Mouse (Mus musculus): ENCODE results near the gene Slc9a9. TPM values are rescaled to one million over a fixed set of nuclear protein-coding genes. Genes with fewer than 3 reads are reported as not detected.

Gene Slc9a9
- polyA plus RNA-seq, 1 experiment from 2014 or later = 3.0 TPM

GRCm38 (mm10) chr9:95226986-95227385, 557.3 kb downstream of the Slc9a9 start:
- Histone ChIP-seq H3K9me3 (no peaks in the 10 kb centered on the region), H3K4me1 (0 out of 2 replicates have a peak, but pooled peaks cover 2% of the 10 kb centered on the region), H3K9ac (replicated peaks) (no peak overlapping the region), H3K4me2 (replicated peaks) (no peak overlapping the region), H3K36me3 (no peaks in the 10 kb centered on the region), H3K4me3 (no peak overlapping the region), H3K27me3 (no peaks in the 10 kb centered on the region), H3K27ac (replicated peaks) (no peak overlapping the region)
- 72% methylated on average over 4 of the region's 4 CpGs for WGBS
- ATAC-seq (replicated peaks) = no peak

GRCm38 (mm10) chr9:95228123-95228522, 558.4 kb downstream of the Slc9a9 start:
- Histone ChIP-seq H3K27me3 (no peaks in the 10 kb centered on the region), H3K9ac (replicated peaks) (no peak overlapping the region), H3K27ac (replicated peaks) (no peak overlapping the region), H3K4me2 (replicated peaks) (no peak overlapping the region), H3K9me3 (no peaks in the 10 kb centered on the region), H3K36me3 (no peaks in the 10 kb centered on the region), H3K4me3 (no peak overlapping the region), H3K4me1 (0 out of 2 replicates have a peak, but pooled peaks cover 2% of the 10 kb centered on the region)
- no peak for ATAC-seq (replicated peaks)
- 87% methylated on average over 1 of the region's 1 CpGs for WGBS

- Histone ChIP-seq H3K4me2 (replicated peaks) (no peak overlapping the region), H3K9me3 (no peaks in the 10 kb centered on the region), H3K4me3 (no peak overlapping the region), H3K27me3 (no peaks in the 10 kb centered on the region), H3K27ac (replicated peaks) (no peak overlapping the region), H3K4me1 (0 out of 2 replicates have a peak, but pooled peaks cover 2% of the 10 kb centered on the region), H3K36me3 (no peaks in the 10 kb centered on the region), H3K9ac (replicated peaks) (no peak overlapping the region)
- ATAC-seq (replicated peaks) = no peak
- 88% methylated on average over 2 of the region's 2 CpGs for WGBS
These were observed 559.4 kb downstream of the Slc9a9 start for GRCm38 (mm10) chr9:95229147-95229546.

GRCm38 (mm10) chr9:95239900-95240299, 570.2 kb downstream of the Slc9a9 start:
- Histone ChIP-seq H3K9ac (replicated peaks) (no peak overlapping the region), H3K4me2 (replicated peaks) (no peak overlapping the region), H3K27me3 (no peaks in the 10 kb centered on the region), H3K9me3 (no peaks in the 10 kb centered on the region), H3K4me1 (no peaks in the 10 kb centered on the region), H3K4me3 (no peak overlapping the region), H3K27ac (replicated peaks) (no peak overlapping the region), H3K36me3 (no peaks in the 10 kb centered on the region)
- no peak for ATAC-seq (replicated peaks)

GRCm38 (mm10) chr9:95242628-95243195, 573.0 kb downstream of the Slc9a9 start:
- Histone ChIP-seq H3K36me3 (no peaks in the 10 kb centered on the region), H3K27ac (replicated peaks) (no peak overlapping the region), H3K4me1 (no peaks in the 10 kb centered on the region), H3K27me3 (no peaks in the 10 kb centered on the region), H3K9ac (replicated peaks) (no peak overlapping the region), H3K4me2 (replicated peaks) (no peak overlapping the region), H3K9me3 (no peaks in the 10 kb centered on the region), H3K4me3 (no peak overlapping the region)
- ATAC-seq (replicated peaks) = no peak
- 92% methylated on average over 2 of the region's 2 CpGs for WGBS

- no peaks in the 10 kb centered on the region for H3K9me3 ChIP-seq
- H3K4me1 ChIP-seq = no peaks in the 10 kb centered on the region
- H3K27me3 ChIP-seq = no peaks in the 10 kb centered on the region
- H3K9ac ChIP-seq (replicated peaks) = no peak overlapping the region
- H3K27ac ChIP-seq (replicated peaks) = no peak overlapping the region
- no peak overlapping the region for H3K4me2 ChIP-seq (replicated peaks)
- H3K36me3 ChIP-seq = no peaks in the 10 kb centered on the region
- 86% methylated on average over 4 of the region's 4 CpGs for WGBS
- H3K4me3 ChIP-seq = no peak overlapping the region
- no peak for ATAC-seq (replicated peaks)
These were observed 584.5 kb downstream of the Slc9a9 start for GRCm38 (mm10) chr9:95254162-95254561.

GRCm38 (mm10) chr9:95255844-95256243, 586.1 kb downstream of the Slc9a9 start:
- Histone ChIP-seq H3K9me3 (no peaks in the 10 kb centered on the region), H3K4me1 (no peaks in the 10 kb centered on the region), H3K27me3 (no peaks in the 10 kb centered on the region), H3K4me2 (replicated peaks) (no peak overlapping the region), H3K36me3 (no peaks in the 10 kb centered on the region), H3K4me3 (no peak overlapping the region), H3K9ac (replicated peaks) (no peak overlapping the region), H3K27ac (replicated peaks) (no peak overlapping the region)
- ATAC-seq (replicated peaks) = peak; percentile 51; the same call in 1 of the 2 replicates
- 78% methylated on average over 6 of the region's 6 CpGs for WGBS

- Histone ChIP-seq H3K4me1 (no peaks in the 10 kb centered on the region), H3K4me3 (no peak overlapping the region), H3K9ac (replicated peaks) (no peak overlapping the region), H3K9me3 (no peaks in the 10 kb centered on the region), H3K4me2 (replicated peaks) (no peak overlapping the region), H3K27me3 (no peaks in the 10 kb centered on the region), H3K27ac (replicated peaks) (no peak overlapping the region), H3K36me3 (no peaks in the 10 kb centered on the region)
- WGBS = 87% methylated on average over 21 of the region's 21 CpGs
- no peak for ATAC-seq (replicated peaks)
These were observed 587.1 kb downstream of the Slc9a9 start for GRCm38 (mm10) chr9:95256680-95257316.

GRCm38 (mm10) chr9:95262851-95263250, 593.1 kb downstream of the Slc9a9 start:
- 47% methylated on average over 3 of the region's 3 CpGs for WGBS

GRCm38 (mm10) chr9:95263867-95264509, 594.3 kb downstream of the Slc9a9 start:
- Histone ChIP-seq H3K4me1 (peaks cover 19% of the 10 kb centered on the region), H3K27me3 (no peaks in the 10 kb centered on the region), H3K36me3 (no peaks in the 10 kb centered on the region), H3K9me3 (no peaks in the 10 kb centered on the region), H3K27ac (replicated peaks) (peak overlapping the region; percentile 77), H3K9ac (replicated peaks) (no peak overlapping the region), H3K4me2 (replicated peaks) (peak overlapping the region; percentile 23), H3K4me3 (no peak overlapping the region)
- WGBS = 29% methylated on average over 9 of the region's 9 CpGs
- ATAC-seq (replicated peaks) = peak; percentile 74

More at GRCm38 (mm10) chr9:95262851-95263250, 593.1 kb downstream of the Slc9a9 start:
- no peak overlapping the region for H3K4me3 ChIP-seq
- no peak for ATAC-seq (replicated peaks)
- H3K9me3 ChIP-seq = no peaks in the 10 kb centered on the region
- no peak overlapping the region for H3K9ac ChIP-seq (replicated peaks)
- H3K27ac ChIP-seq (replicated peaks) = no peak overlapping the region
- H3K4me1 ChIP-seq = peaks cover 19% of the 10 kb centered on the region
- H3K4me2 ChIP-seq (replicated peaks) = no peak overlapping the region
- H3K36me3 ChIP-seq = no peaks in the 10 kb centered on the region
- no peaks in the 10 kb centered on the region for H3K27me3 ChIP-seq

GRCm38 (mm10) chr9:95266179-95266578, 596.5 kb downstream of the Slc9a9 start:
- Histone ChIP-seq H3K4me3 (no peak overlapping the region), H3K9me3 (no peaks in the 10 kb centered on the region), H3K4me2 (replicated peaks) (no peak overlapping the region), H3K27me3 (no peaks in the 10 kb centered on the region), H3K4me1 (peaks cover 19% of the 10 kb centered on the region), H3K27ac (replicated peaks) (no peak overlapping the region), H3K9ac (replicated peaks) (no peak overlapping the region), H3K36me3 (no peaks in the 10 kb centered on the region)
- WGBS = 54% methylated on average over 2 of the region's 2 CpGs
- ATAC-seq (replicated peaks) = no peak

- ATAC-seq (replicated peaks) = peak; percentile 39; the same call in 1 of the 2 replicates
- Histone ChIP-seq H3K9me3 (no peaks in the 10 kb centered on the region), H3K27me3 (no peaks in the 10 kb centered on the region), H3K27ac (replicated peaks) (no peak overlapping the region), H3K36me3 (no peaks in the 10 kb centered on the region), H3K4me1 (peaks cover 19% of the 10 kb centered on the region), H3K4me3 (no peak overlapping the region), H3K9ac (replicated peaks) (no peak overlapping the region), H3K4me2 (replicated peaks) (no peak overlapping the region)
- WGBS = 61% methylated on average over 2 of the region's 2 CpGs
These were observed 597.2 kb downstream of the Slc9a9 start for GRCm38 (mm10) chr9:95266924-95267323.
